Mouse (Mus musculus) stomach, embryonic 14.5 days (tissue): ENCODE measurements at regions not wholly inside any gene's neighbourhood (a gene's known extent, or its start where the extent isn't known, plus 50 kb on each side); places are given as distances from the start of the nearest gene placed in this dataset.

Experiments
- ATAC-seq: fragments of 200-750 bp; cut with Nextera tagmentation; 2 replicates; pipeline ENCODE4 v1.8.0; 2017; ENCODE audit warnings: low read depth, moderate TSS enrichment; ENCODE audit not compliant: insufficient number of reproducible peaks, insufficient read depth, low FRiP score
- H3K27ac ChIP-seq: fragments of 300-500 bp; sonication (generic); 2 replicates; pipeline ENCODE4 v1.5.1; 2014; ENCODE audit warnings: mild to moderate bottlenecking, low read length, moderate library complexity, mixed read lengths
- H3K27me3 ChIP-seq: fragments of 300-500 bp; sonication (generic); 2 replicates; pipeline ENCODE4 v1.6.1; 2014; ENCODE audit warnings: low read length, control low read depth, mixed read lengths; ENCODE audit not compliant: control insufficient read depth, insufficient read depth
- H3K36me3 ChIP-seq: fragments of 300-500 bp; sonication (generic); 2 replicates; pipeline ENCODE4 v1.6.1; 2014; ENCODE audit warnings: mild to moderate bottlenecking, control low read depth, low read length, moderate library complexity, mixed read lengths; ENCODE audit not compliant: control insufficient read depth, insufficient read depth
- H3K4me1 ChIP-seq: fragments of 300-500 bp; sonication (generic); 2 replicates; pipeline ENCODE4 v1.6.1; 2014; ENCODE audit warnings: low read length, control low read depth, mixed read lengths; ENCODE audit not compliant: control insufficient read depth, insufficient read depth
- H3K4me2 ChIP-seq: fragments of 300-500 bp; sonication (generic); replicated peaks from 2 replicates; pipeline ENCODE4 v1.6.1; 2014; ENCODE audit warnings: low read depth, low read length, control low read depth
- H3K4me3 ChIP-seq: fragments of 300-500 bp; sonication (generic); 2 replicates; pipeline ENCODE4 v1.5.1; 2014; ENCODE audit warnings: low read depth, low read length, control low read depth
- H3K9ac ChIP-seq: fragments of 300-500 bp; sonication (generic); replicated peaks from 2 replicates; pipeline ENCODE4 v1.6.1; 2014; ENCODE audit warnings: low read depth, mild to moderate bottlenecking, control low read depth, low read length, moderate library complexity, mixed read lengths
- H3K9me3 ChIP-seq: fragments of 300-500 bp; sonication (generic); 2 replicates; pipeline ENCODE4 v1.6.1; 2016; ENCODE audit warnings: low read depth, low read length, control low read depth; ENCODE audit not compliant: control insufficient read depth
- WGBS: fragments of 180-500 bp; shearing (Covaris S2); extraction: QIAGEN DNeasy Blood & Tissue Kit; methylation state at CpG from one replicate; pipeline ENCODE4 v1.1.7; 2014; 5-methylcytosine and 5-hydroxymethylcytosine counted together

DNA sequence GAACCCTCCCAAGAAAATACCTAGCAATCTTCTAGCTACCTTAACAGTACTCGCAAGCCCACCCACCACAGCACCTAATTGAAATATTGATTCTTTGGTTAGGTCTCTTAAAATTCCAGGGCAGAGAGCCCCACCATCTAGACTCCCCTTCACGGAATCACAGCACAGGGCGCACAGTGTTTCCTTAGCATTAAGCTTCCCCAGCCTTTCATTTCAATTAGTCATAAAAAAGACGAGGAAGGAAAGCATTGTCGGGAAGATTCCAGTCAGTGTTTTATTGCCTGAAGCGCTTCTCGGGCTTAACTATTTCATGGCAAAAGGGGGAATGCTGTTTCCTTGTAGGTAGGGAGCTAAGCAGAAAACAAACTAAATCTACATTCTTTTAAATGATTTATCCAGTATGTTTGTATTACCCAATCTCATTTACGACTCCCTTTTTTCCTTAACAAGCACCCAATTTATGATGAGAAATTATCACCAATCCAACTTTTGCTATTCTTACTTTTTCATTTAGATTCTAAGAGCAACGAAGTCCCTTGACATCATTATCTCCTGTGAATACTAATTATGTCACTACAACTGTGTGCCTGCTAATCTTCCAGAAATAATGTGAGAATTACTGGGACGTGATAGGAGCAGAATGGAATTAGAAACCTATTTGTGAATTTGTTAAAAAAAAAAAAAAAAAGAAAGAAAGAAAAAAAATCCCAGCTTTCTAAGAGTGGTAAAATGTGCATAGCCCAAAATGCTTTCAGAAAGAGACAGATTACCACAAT is 312.6 kb downstream of the Qdpr start:
- no peak overlapping the region for H3K4me3 ChIP-seq
- H3K4me2 ChIP-seq = no peak overlapping the region
- H3K27me3 ChIP-seq = no peaks in the 10 kb centered on the region
- H3K27ac ChIP-seq = no peak overlapping the region
- H3K9me3 ChIP-seq = no peaks in the 10 kb centered on the region
- no peak for ATAC-seq
- H3K36me3 ChIP-seq = no peaks in the 10 kb centered on the region
- no peaks in the 10 kb centered on the region for H3K4me1 ChIP-seq
- 40% methylated on average over 10 of the region's 10 CpGs for WGBS
- H3K9ac ChIP-seq = no peak overlapping the region

DNA sequence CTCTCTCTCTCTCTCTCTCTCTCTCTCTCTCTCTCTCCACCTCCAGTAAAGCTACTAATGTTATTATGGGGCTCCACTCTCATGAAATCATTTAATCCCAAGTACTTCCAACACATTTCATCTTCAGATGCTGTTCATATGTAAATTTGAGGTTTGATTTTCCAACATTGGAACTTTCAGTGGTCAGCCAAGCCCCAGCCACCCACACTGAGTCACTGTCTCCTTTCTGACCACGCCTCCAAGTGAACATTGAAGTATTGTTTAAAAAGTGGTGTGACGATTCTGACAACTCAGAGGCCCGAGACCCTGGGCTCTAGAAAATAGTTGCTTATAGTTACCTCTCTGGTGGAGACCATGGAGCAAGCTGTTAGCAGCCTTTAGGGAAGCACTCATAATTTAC is 313.3 kb downstream of the Qdpr start:
- H3K27me3 ChIP-seq = no peaks in the 10 kb centered on the region
- H3K4me2 ChIP-seq = no peak overlapping the region
- ATAC-seq = no peak
- no peaks in the 10 kb centered on the region for H3K9me3 ChIP-seq
- no peak overlapping the region for H3K27ac ChIP-seq
- H3K36me3 ChIP-seq = no peaks in the 10 kb centered on the region
- no peaks in the 10 kb centered on the region for H3K4me1 ChIP-seq
- no peak overlapping the region for H3K9ac ChIP-seq
- H3K4me3 ChIP-seq = no peak overlapping the region
- 44% methylated on average over 3 of the region's 3 CpGs for WGBS

DNA sequence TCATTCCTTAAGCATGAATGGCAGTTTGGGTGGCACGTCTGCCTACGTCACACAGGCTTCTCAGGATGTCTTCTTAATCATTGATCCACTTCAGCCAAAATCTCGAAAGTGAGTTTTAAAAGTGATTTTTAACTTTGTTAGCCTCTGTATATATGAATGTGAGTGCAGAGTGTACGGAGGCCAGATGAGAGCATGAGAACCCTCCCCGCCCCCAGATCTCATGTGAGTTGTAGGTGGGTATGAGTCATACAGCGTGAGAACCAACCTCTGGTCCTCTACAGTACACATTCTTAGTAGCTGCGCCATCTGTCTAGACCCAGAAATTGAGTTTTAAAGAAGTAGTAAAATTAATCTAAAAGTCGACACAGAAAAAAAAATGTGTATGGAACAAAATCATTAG is 322.1 kb downstream of the Qdpr start:
- WGBS = 70% methylated on average over 8 of the region's 8 CpGs
- no peaks in the 10 kb centered on the region for H3K27me3 ChIP-seq
- H3K4me3 ChIP-seq = no peak overlapping the region
- no peaks in the 10 kb centered on the region for H3K36me3 ChIP-seq
- H3K4me1 ChIP-seq = no peaks in the 10 kb centered on the region
- H3K27ac ChIP-seq = no peak overlapping the region
- H3K4me2 ChIP-seq = no peak overlapping the region
- no peak for ATAC-seq
- no peaks in the 10 kb centered on the region for H3K9me3 ChIP-seq
- no peak overlapping the region for H3K9ac ChIP-seq

DNA sequence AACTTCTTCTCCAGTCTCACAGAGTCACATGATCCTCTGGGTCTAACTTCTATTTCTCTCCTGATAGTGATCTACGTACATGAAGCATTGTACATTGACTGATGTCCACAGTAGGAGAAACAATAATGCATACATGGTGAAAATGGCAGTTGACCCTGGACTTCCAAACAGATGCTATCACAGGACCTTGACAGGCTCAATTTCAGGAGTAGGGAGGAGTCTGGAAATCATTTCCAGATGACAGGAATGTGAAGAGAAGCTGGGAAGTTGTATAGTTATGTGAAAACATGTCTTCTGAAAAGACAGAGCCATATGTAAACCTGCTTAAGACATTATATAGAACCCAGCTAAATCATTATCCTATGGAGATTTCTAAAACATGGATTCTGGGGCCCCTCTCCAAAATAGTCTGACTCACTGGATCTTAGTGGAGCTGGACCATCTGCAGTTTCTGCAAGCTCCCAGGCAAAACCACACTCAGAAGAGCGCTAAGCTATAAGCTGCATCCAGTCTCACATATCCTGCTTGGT is 322.3 kb upstream of the Ldb2 start:
- Histone ChIP-seq H3K27me3 (no peaks in the 10 kb centered on the region), H3K4me2 (no peak overlapping the region), H3K4me1 (no peaks in the 10 kb centered on the region; the same call in 1 of the 2 replicates), H3K36me3 (no peaks in the 10 kb centered on the region), H3K4me3 (no peak overlapping the region), H3K27ac (no peak overlapping the region), H3K9me3 (no peaks in the 10 kb centered on the region), H3K9ac (no peak overlapping the region)
- 69% methylated on average over 2 of the region's 2 CpGs for WGBS
- ATAC-seq = no peak

DNA sequence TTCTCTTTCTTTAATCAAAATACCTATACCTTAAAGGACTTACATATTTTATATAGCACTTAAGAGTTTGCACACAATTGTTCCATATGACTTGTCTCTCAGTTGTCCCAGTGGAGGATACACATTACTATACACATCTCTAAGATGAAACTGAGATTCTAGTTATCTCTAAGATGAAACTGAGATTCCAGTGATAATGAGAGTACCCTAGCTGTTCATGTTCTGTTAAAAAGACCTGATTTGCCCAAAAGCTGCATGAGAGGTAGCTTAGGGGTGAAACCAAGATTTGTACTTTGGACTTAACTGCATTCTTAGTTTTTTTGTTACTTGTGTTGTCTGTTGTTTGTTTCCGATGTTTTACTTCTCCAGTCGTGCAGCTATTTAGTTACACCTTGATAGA is 320.3 kb upstream of the Ldb2 start:
- H3K4me2 ChIP-seq = no peak overlapping the region
- no peak overlapping the region for H3K4me3 ChIP-seq
- H3K9me3 ChIP-seq = no peaks in the 10 kb centered on the region
- no peaks in the 10 kb centered on the region; the same call in 1 of the 2 replicates for H3K4me1 ChIP-seq
- 95% methylated on average over 2 of the region's 2 CpGs for WGBS
- H3K27me3 ChIP-seq = no peaks in the 10 kb centered on the region
- H3K36me3 ChIP-seq = no peaks in the 10 kb centered on the region
- no peak overlapping the region for H3K9ac ChIP-seq
- no peak for ATAC-seq
- H3K27ac ChIP-seq = no peak overlapping the region

DNA sequence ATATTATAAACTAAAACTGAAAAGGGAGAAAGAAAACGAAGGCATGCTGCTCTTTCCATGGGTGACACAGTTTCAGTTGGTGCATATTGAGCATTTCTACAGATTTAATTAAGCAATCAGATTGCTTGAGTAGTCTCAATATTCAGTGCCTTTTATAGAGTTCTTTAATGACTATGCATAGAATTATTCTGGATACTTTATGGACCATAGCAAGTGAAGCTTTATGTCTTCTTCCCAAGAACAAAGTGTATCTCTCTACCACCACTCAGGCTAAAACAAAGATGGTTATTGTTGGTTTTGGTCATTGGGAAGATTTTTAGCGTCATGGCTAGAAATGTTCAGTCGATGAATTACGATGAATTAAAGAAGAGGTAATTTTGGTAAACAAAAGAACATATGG is 311.8 kb upstream of the Ldb2 start:
- H3K9ac ChIP-seq = no peak overlapping the region
- H3K4me3 ChIP-seq = no peak overlapping the region
- H3K4me1 ChIP-seq = no peaks in the 10 kb centered on the region
- ATAC-seq = no peak
- H3K36me3 ChIP-seq = no peaks in the 10 kb centered on the region
- no peak overlapping the region for H3K4me2 ChIP-seq
- H3K27me3 ChIP-seq = no peaks in the 10 kb centered on the region
- no peaks in the 10 kb centered on the region for H3K9me3 ChIP-seq
- 65% methylated on average over 4 of the region's 4 CpGs for WGBS
- no peak overlapping the region for H3K27ac ChIP-seq

DNA sequence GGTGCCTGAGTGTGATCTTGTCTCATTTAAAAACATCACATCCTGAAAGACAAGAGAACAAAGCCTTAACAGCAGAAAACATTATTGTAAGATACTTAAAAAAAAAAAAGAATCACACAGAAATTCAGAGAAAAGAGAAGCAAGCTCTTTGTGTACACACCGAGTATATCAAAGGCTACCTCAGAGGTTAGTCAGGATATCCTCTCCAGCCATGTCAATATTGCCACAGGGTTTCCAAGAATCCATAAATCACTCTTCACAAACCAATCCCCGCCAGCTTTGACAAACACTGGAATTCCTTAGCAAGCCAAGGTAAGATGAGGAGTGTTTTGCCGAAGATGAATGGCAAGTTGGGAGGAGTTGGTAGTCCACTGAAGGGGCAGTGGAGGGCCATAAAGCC is 311.3 kb upstream of the Ldb2 start:
- no peak overlapping the region for H3K4me2 ChIP-seq
- H3K27me3 ChIP-seq = no peaks in the 10 kb centered on the region
- ATAC-seq = no peak
- H3K9ac ChIP-seq = no peak overlapping the region
- no peak overlapping the region for H3K4me3 ChIP-seq
- 32% methylated on average over 3 of the region's 3 CpGs for WGBS
- H3K4me1 ChIP-seq = no peaks in the 10 kb centered on the region
- no peaks in the 10 kb centered on the region for H3K9me3 ChIP-seq
- no peaks in the 10 kb centered on the region for H3K36me3 ChIP-seq
- H3K27ac ChIP-seq = no peak overlapping the region

DNA sequence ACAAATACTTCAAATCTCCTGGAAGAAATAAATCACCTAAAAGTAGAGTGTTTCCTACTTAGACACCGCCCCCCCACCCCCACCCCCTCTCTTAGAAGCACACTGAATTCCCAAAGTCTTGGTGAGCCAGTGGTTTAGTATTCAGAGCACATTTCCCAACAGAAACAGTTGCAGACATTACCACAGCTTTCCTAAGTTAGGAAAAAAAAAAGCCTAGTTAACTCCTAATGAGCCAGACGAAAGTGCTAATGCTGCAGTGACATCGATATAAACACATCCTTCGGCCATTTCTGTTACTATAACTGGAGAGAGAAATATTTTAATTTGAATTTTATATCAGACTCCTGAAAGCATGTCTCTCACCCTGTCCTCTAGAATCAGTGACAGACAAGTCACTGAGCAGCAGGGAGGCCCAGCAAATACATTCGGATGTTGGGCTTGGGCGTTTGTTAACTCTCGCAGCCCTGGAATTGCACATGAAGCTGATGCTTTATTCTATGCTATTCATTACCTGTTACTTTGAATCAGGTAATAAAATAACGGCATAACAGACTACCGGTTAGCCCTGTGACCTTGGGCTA is 305.8 kb upstream of the Ldb2 start:
- no peaks in the 10 kb centered on the region for H3K27me3 ChIP-seq
- H3K4me1 ChIP-seq = no peaks in the 10 kb centered on the region
- H3K9ac ChIP-seq = no peak overlapping the region
- ATAC-seq = no peak
- H3K27ac ChIP-seq = no peak overlapping the region
- no peak overlapping the region for H3K4me2 ChIP-seq
- WGBS = 70% methylated on average over 9 of the region's 9 CpGs
- no peaks in the 10 kb centered on the region for H3K36me3 ChIP-seq
- H3K4me3 ChIP-seq = no peak overlapping the region
- H3K9me3 ChIP-seq = no peaks in the 10 kb centered on the region
